In the genomic region with DNA sequence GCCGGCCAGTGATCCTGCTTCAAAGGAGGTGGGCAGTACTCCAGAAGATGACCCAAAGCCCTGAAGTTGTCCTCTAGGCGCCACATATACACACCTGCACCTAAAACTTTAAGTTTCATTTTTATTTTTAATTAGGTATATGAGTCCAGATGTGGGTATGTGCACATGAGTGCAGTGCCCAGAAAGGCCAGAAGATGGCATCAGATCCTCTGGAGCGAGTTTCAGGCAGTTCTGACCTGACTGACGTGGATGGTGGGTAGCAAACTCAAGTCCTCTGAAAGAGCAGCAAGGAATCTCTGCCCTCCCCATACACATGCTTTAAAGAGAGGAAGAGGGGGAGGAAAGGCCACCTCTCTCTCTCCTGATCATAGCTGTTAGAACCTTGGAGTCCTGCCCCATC, we compare ENCODE assay signal across 11 mouse cellular contexts.
DNase-seq lines count a peak whose midpoint lies in the region; ATAC-seq and TF ChIP-seq lines count a peak whose summit lies in the region.
"Had no signal": no experiment of that assay in that cellular context is flagged by ENCODE, and none has a peak within 500 bp of the region (broad histone marks: within the 10 kb centered on the region; RNA-seq: fewer than 3 reads in every experiment).

No protein-coding gene starts in this region.

- H3K9me3 ChIP-seq in intestine, postnatal 0 days (ENCODE audit: control insufficient read depth): no peaks in the 10 kb centered on the region
- no peaks in the 10 kb centered on the region for H3K9me3 ChIP-seq in intestine, embryonic 16.5 days (ENCODE audit: control insufficient read depth, low read length)
- H3K9me3 ChIP-seq: stomach, embryonic 15.5 days had no signal

- ATAC-seq in intestine, postnatal 0 days: no peak
- no peak for ATAC-seq in intestine, embryonic 16.5 days
- ATAC-seq in monocyte, adult 5-6 weeks (replicated peaks; ENCODE audit: insufficient number of reproducible peaks, low FRiP score, low TSS enrichment, poor library complexity, severe bottlenecking): no peak

- no peak overlapping the region for H3K9ac ChIP-seq in intestine, postnatal 0 days (ENCODE audit: low read depth, low read length)
- H3K9ac ChIP-seq in intestine, embryonic 16.5 days (ENCODE audit: low read depth, low read length): no peak overlapping the region
- H3K9ac ChIP-seq: stomach, embryonic 15.5 days had no signal

- H3K27ac ChIP-seq in intestine, postnatal 0 days (ENCODE audit: low read depth, low read length): no peak overlapping the region; the same call in 1 of the 2 replicates
- no peak overlapping the region for H3K27ac ChIP-seq in intestine, embryonic 16.5 days (ENCODE audit: low read length)
- no peak overlapping the region for H3K27ac ChIP-seq in thymus, adult 2 months (ENCODE audit: control insufficient read depth, insufficient read depth, low read length)
- H3K27ac ChIP-seq in embryonic fibroblast, embryonic 13.5 days (ENCODE audit: insufficient read depth, low read length): no peak overlapping the region
- H3K27ac ChIP-seq: hindbrain, embryonic 10.5 days; stomach, embryonic 15.5 days had no signal

- no peak overlapping the region for H3K4me3 ChIP-seq in intestine, postnatal 0 days (ENCODE audit: low read depth, low read length)
- H3K4me3 ChIP-seq in intestine, embryonic 16.5 days (ENCODE audit: low read length): no peak overlapping the region
- H3K4me3 ChIP-seq in thymus, adult 2 months (ENCODE audit: control insufficient read depth, insufficient read depth, low read length): no peak overlapping the region
- no peak overlapping the region for H3K4me3 ChIP-seq in embryonic fibroblast, embryonic 13.5 days (ENCODE audit: insufficient read depth, low read length)
- H3K4me3 ChIP-seq: stomach, embryonic 15.5 days had no signal

- peak; percentile 64 for TF ChIP-seq CTCF in intestine, postnatal 0 days (IDR thresholded peaks at IDR 0.05; ENCODE audit: low read depth)
- TF ChIP-seq CTCF in thymus, adult 2 months (IDR thresholded peaks at IDR 0.05; ENCODE audit: borderline replicate concordance, control insufficient read depth, extremely low read depth, insufficient read depth, low read length, poor library complexity): no peak
- peak; percentile 18; the same call in 1 of the 2 replicates for TF ChIP-seq CTCF in embryonic fibroblast, embryonic 13.5 days (IDR thresholded peaks at IDR 0.05; ENCODE audit: borderline replicate concordance, insufficient read depth, low read length)

- peaks cover 1% of the 10 kb centered on the region; the same call in 1 of the 2 replicates for H3K4me1 ChIP-seq in intestine, postnatal 0 days (replicated peaks; ENCODE audit: control insufficient read depth, insufficient read depth, low read length)
- H3K4me1 ChIP-seq in intestine, embryonic 16.5 days (ENCODE audit: control insufficient read depth, insufficient read depth, low read length): peaks cover 22% of the 10 kb centered on the region
- peaks cover 4% of the 10 kb centered on the region for H3K4me1 ChIP-seq in thymus, adult 2 months (replicated peaks; ENCODE audit: control insufficient read depth, insufficient read depth, low read length)
- peaks cover 7% of the 10 kb centered on the region; the same call in 1 of the 2 replicates for H3K4me1 ChIP-seq in embryonic fibroblast, embryonic 13.5 days (ENCODE audit: control insufficient read depth, insufficient read depth, low read length)

- 0 out of 2 replicates have a peak overlapping the region, but pooled peaks have one; percentile 6 for H3K4me2 ChIP-seq in intestine, postnatal 0 days (replicated peaks; ENCODE audit: low read depth)
- H3K4me2 ChIP-seq in intestine, embryonic 16.5 days (ENCODE audit: low read depth, low read length): no peak overlapping the region
- H3K4me2 ChIP-seq: stomach, embryonic 15.5 days had no signal

- peak; percentile 18 for DNase-seq in thymus, adult 2 months
- DNase-seq in thymus, postnatal 0 days (ENCODE audit: low spot score): no peak
- DNase-seq in urinary bladder, postnatal 36 days (ENCODE audit: low spot score in 2 of 2): no peak
- no peak for DNase-seq in layer of hippocampus, adult 8-10 months (ENCODE audit: low spot score in 2 of 2)
- DNase-seq: layer of hippocampus, postnatal 36 days had no signal

- TF ChIP-seq POLR2A in thymus, adult 2 months (IDR thresholded peaks at IDR 0.05; ENCODE audit: control insufficient read depth, extremely low read depth, insufficient read depth, low read length, poor library complexity): no peak
- TF ChIP-seq POLR2A in embryonic fibroblast, embryonic 13.5 days (IDR thresholded peaks at IDR 0.05; ENCODE audit: low read depth, low read length): no peak

- peaks cover 9% of the 10 kb centered on the region; the same call in 1 of the 2 replicates for H3K36me3 ChIP-seq in intestine, postnatal 0 days (ENCODE audit: control insufficient read depth, insufficient read depth)
- 0 out of 2 replicates have a peak, but pooled peaks cover 8% of the 10 kb centered on the region for H3K36me3 ChIP-seq in intestine, embryonic 16.5 days (ENCODE audit: control insufficient read depth, insufficient read depth, low read length)
- H3K36me3 ChIP-seq in thymus, adult 2 months (ENCODE audit: control insufficient read depth, insufficient read depth, low read length): no peaks in the 10 kb centered on the region
- H3K36me3 ChIP-seq: stomach, embryonic 15.5 days had no signal

- no peaks in the 10 kb centered on the region for H3K27me3 ChIP-seq in intestine, postnatal 0 days (replicated peaks; ENCODE audit: control insufficient read depth, insufficient read depth, low read length)
- no peaks in the 10 kb centered on the region for H3K27me3 ChIP-seq in intestine, embryonic 16.5 days (replicated peaks; ENCODE audit: control insufficient read depth, insufficient read depth, low read length)
- H3K27me3 ChIP-seq in thymus, adult 2 months (ENCODE audit: control insufficient read depth, insufficient read depth, low read length): no peaks in the 10 kb centered on the region; the same call in 1 of the 2 replicates
- H3K27me3 ChIP-seq: stomach, embryonic 15.5 days had no signal

- 87% methylated on average over 4 of the region's 4 CpGs for WGBS in intestine, postnatal 0 days
- WGBS in intestine, embryonic 16.5 days: 89% methylated on average over 4 of the region's 4 CpGs
- 96% methylated on average over 4 of the region's 4 CpGs for WGBS in thymus, adult 2 months
